Mouse (Mus musculus) layer of hippocampus, postnatal 14 days (tissue): Measurements from ENCODE around the gene Sh3rf1. TPM values are rescaled to one million over a fixed set of nuclear protein-coding genes. Genes with fewer than 3 reads are reported as not detected.
"Not testable (repeated sequence)": the region's sequence is repeated elsewhere in the genome, so short reads cannot be mapped to it uniquely, and the experiment has no call there.

ENCODE experiments used
- DNase-seq, 2 experiments: peaks; one replicate each; pipeline ENCODE4 v3.0.0; 2021 to 2022; ENCODE audit warnings: low spot score in 2 of 2, mixed read lengths in 1 of 2
- total RNA-seq, 2 experiments: library from RNA; stranded (reverse); gene quantifications; 2 replicates each; pipeline ENCODE4 v1.2.3; 2021

Gene Sh3rf1
- total RNA-seq, 2 experiments from 2014 or later: 74.7 to 78.0 TPM

DNA sequence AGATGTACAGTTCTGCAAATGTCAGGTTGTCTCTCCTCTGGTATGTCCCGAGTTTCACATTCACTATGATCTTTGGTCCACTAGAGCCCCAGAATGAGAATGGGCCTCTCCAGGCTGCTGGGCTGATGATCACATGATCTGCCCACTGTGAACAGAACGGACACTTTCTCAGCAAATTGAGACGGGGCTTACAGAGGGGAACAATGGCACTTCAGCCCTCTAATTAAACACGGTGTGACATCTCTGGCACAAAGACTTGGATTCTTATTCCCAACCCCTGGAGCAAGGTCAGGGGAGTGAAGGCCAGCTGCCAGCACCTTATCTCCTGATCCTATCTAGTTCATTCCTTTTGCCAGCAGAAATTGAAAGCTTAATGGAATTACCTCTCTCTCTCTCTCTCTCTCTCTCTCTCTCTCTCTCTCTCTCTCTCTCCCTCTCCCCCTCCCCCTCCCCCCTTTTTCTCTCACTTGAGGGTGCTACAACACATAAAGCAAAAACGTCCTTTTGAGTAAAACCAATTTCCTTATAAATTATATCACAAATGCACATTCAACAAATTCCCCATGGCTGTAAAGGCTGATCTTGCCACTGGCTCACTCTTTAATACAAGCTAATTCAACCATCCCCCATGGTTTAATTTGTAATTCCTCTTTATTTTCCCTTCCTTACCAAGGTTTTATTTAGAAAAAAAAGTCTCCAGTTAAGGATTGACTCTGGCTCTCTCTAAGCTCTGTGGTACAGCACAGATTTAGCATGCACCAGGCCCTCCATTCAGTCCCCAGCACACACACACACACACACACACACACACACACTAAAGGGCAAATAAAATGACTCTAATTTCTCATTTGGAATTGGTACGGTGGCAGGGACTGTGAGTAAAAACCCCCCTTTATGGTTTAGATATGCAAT is 179.8 kb downstream of the Sh3rf1 start:
- DNase-seq: no peak

DNA sequence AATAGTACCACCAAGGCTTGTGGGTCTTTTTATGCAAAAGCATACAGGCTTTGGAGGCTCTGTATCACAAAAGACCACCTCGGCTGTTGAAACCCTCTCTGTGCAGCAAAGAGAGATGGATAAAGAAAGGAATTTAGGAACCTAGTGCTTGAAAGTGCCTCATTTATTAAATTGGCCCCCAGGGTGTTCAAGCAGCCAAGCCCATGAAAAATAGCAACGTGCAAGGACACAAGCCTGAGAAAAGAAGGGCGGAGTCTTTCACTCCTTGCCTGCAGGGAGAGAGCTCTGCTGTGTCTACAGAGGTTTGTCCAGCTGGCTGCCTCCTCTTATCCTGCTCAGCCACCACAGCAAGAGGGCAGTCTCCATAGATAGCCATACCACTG is 180.5 kb downstream of the Sh3rf1 start:
- DNase-seq: no peak

DNA sequence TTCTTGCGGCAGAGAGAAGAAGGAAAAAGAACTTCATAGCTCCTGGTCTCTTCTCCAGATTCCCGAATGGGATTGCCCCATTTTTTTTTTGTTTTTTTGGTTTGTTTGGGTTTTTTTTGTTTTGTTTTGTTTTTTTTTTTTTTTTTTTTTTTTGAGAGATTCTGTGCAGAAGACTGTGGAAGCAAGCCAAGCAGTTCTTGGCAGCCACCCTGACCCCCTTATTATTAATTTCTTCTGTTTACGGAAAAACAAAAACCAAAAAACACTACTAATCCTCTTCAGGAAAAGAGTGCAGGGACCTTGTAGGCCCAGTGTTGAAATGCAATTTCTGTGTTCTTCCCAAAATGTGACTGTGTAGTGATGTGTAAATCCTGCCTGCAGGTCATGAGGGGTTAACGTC is 185.4 kb downstream of the Sh3rf1 start:
- no peak for DNase-seq

DNA sequence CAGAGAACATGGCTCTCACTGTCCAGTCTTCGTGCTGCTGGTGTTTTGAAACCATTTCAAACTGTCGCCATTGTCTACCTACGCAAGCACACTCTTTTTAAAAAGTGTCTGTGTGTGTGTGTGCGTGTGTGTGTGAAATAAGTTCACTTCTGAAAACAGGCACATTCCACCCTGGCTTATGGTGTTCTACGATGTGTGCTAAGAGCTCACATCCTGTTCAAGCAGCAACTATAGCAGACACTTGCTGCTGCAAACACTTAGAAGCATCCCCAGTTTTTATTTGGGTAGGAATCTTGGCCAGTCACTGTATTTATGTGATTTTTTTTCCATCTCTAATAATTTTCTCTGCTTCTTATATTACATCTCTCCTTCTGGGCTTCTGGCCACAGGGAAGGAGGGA is 186.0 kb downstream of the Sh3rf1 start:
- DNase-seq: not testable (repeated sequence)

DNA sequence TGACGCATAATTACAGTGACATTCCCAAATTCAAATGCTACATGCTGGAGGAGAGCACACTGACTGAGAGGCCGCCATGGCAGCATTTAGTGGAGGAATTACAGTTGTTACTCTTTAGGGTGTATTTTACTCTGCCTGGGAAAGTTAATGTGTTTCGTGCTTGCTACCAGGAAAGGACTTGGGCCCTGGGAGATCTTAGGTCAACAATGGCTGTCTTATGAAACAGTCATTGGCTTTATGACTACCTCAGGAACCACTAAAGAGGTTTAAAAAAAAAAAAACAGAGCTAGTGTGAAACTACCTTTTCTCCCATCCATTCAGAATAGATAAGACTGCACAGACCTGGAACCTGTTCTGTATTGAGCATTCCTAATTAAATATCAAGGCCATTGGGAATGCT is 195.8 kb downstream of the Sh3rf1 start:
- DNase-seq: no peak

DNA sequence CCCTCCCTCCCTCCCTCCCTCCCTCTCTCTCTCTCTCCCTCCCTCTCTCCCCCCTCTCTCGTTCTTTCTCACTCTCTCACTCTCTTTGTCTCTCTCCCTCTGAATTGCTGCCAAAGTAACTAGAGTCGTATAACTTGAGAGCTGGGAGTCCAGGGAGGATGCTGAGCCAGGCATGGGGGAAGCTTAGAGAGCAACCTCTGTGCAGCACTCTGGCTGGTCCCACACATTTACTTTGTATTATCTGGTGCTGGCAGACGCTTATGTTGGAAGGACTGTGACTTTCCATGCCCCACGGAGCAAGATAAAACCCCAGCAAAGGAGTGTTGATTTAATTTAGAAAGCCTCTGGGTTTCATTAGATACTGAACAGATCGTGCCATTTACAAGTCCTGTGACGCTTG is 196.5 kb downstream of the Sh3rf1 start:
- DNase-seq: no peak

DNA sequence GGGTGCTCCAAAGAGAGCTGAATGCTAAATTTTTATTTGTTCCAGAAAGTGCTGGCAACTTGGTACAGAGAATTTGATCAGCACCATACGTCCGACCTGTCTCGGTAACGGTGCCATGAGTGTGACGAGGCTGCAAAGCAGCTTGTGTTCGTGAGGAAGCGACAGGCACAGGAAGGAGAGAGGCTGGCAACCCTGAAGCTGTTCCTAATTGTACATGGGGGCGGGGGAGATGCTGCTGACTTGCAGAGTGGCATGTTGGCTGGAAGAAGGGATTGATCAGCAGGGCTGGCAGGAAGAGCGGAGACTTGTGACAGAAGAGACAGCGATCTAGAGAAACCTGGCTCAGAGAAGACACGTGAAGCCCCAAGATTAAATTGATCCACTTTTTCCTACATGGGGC is 197.9 kb downstream of the Sh3rf1 start:
- peak; percentile 55 to 84 for DNase-seq

DNA sequence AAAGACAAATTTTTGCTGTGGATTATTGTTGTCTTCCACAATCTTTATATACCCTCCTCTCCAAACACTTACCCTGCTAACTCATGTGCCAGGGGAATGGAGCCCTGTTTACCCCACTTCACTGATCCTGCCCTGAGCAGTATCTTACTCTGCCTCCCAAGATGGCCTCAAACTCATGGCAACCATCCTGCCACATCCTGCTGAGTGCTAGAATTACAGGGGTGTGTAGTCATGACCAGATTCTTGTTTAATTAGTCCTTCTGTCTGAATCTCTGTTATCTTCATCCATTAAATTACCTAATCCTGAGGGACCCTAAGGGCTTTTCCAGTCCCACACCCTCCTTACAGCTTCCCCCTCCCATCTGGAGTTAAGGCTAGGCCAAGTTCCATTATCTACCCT is 201.5 kb downstream of the Sh3rf1 start:
- no peak for DNase-seq

DNA sequence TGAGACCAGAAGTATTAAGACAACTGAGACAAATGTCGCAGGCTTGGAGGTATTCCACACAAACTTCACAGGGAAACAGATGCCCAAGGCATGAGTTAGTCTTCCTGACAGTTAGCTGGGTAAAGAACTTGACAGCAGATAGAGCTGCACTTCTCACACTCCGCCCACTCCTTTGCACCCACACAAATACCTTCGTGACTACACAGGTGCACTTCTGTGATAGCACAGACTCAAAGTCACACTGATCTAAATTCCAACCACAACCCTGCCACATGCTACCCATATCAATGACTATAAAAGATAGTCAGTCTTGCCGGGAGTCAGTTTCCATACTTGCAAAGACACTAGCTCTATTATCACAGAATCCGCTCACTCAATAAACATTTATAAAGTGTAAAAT is 202.4 kb downstream of the Sh3rf1 start:
- no peak for DNase-seq

DNA sequence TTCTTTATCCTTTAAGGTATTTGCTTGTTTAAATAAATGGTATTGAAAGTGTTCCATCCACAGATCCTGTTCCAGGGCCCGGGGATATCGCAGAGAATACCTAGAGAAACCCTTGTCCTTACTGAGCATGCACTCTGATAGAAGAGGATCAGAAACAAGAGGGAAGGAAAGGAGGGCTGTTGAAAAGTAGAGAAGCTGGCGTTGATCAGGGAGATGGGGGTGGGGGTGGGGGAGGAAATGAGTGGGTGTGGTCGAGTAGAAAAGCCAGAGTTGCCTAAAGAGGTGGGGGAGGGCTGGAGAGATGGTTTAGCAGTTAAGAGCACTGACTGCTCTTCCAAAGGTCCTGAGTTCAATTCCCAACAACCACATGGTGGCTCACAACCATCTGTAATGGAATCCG is 203.0 kb downstream of the Sh3rf1 start:
- no peak for DNase-seq

DNA sequence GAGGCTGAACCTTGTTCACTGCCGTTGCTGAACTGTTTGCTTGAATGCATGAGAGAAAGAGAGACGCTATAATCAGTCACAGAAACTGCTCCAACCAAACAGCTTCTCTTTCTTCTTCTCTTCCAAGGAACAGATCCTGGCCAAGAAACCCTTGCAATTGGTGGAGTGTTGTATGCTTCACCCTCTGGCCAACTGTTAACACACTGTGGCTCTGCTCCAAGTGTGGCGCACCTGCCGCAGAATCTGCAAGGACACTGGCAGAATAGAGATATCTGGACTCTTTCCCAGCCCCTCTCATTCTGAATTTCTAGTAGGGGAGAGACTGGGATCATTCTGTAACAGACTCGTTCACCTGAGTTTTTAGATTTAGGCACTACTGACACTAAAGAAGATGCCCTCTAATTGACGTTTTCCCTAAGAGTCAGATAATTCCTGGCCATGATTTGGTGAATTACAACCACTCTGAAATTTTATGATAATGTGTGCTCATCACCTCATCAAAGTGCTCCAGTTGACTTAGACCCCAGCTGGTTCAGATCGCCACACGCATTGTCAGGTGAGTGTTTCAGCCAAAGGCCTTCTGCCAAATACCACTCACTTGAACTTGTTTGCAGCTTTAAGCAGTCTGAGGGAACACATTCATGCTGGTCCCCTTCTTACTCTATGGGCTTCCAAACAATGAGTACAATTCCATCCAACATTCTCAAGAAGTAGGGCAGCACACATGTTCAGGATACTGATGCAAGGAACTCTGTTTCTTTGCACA is 204.4 kb downstream of the Sh3rf1 start:
- DNase-seq: no peak

DNA sequence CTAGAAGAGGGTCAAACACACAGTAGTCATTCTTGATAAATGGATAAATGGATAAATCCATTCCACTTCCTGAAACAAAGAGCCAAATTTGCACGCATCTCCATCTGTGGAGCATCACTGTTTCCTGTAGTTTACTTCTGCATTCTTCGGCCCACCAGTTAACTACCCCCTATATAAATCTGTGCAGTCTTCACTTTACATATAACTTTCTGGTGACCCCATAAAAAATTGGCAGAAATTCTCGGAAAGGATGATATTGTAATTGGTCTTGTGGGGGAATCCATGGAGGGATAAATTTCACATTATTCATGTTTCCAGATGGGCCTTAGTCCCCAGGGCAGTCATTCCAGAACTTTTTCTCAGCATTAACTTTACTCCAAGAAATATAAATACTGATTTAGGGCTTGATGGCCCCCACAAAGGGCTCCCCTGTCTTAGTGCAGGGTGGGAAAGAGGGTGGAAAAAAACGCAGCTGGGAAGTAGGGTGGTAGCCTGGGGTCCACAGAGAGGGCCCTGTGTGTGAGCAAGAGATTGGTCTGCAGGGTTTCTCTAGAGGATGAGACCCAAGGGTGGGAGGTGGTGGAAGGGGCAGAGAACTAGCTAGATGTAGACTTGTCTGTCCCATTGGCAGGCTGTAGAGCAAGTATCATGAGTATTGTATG is 205.3 kb downstream of the Sh3rf1 start:
- DNase-seq: no peak

DNA sequence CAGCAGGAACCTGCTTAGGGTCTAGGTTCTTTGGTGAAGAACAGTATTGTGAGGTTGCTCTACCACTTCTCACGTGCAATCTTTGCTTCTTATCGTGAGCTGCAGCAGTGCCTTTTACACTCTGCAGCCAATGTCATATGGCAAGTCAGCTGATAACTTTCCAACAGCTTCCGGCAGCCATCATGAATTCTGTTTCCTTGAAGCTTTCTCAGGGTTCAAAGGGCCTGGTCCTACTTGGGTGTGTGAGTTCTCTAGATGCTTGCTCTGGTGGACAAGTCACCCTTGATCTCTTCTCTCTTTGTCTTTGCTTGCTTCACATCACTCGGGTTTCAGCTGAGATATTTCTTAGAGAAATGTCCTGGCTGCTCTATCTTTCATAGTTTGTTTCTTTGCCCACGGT is 211.8 kb downstream of the Sh3rf1 start:
- no peak for DNase-seq

DNA sequence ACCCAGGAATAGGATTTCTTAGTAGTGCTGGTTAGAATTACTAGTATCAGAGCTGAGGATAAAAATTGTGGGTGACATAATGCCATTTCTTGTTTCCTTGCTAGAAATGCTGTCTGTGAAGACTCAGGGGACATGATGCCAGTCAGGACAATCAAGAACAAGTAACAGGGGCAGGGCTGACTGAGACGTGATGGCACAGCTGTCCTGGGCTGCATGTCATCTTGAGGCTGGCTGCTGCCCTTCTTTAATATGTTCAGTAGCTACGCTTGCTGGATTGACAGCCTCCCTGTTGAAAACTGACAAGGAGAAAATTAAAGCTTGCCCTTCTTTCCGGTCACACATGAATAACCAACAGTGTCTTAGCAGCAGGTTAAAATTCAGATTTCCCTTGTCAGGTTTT is 212.5 kb downstream of the Sh3rf1 start:
- no peak for DNase-seq

DNA sequence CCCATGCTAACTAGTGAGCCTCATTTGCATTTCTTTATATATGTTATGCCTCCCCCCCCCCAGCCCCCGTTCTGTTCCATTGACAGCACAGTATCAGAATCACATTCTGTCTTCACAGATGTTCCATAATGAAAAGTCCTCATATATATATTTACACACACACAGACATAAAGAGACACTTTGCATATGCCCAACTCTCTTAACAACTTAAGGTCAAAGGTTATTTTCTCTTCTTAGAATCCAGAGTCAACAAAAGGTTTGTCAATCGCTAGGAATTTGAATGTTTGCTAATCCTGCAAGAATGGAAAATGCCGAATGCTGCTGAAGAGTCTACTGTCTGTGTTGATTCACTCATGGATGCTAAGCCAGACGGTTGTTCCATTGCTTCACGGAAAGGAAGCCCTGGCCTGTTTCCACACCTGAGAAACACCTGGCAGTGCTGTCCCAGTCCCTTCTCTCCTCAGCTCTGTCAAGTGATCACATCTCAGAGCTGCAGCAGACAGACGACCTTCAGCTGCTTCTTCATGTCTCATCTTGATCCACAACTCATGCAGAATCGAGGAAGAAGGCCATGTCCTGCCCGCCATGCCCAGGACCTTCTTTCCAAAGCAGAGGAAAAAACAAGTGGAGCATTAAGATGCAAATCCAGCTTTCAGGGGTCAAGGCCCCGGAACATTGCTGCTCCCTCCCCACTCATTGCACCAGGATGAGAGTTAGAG is 213.1 kb downstream of the Sh3rf1 start:
- DNase-seq: no peak

DNA sequence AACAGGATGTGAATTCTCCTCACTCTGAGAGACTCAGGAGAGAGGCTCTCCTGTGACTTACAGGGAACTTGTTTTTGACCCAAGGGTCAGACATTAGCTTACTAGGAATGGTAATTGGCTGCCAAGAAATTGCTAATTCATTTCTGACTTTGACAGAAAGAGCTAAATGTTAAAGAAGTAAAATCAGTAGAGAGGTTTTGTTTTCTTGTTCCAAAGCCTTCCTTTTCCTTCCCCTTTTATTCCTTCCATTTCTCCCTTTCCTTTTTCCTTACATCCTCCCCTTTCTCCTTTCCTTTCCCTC is 213.6 kb downstream of the Sh3rf1 start:
- DNase-seq: no peak

DNA sequence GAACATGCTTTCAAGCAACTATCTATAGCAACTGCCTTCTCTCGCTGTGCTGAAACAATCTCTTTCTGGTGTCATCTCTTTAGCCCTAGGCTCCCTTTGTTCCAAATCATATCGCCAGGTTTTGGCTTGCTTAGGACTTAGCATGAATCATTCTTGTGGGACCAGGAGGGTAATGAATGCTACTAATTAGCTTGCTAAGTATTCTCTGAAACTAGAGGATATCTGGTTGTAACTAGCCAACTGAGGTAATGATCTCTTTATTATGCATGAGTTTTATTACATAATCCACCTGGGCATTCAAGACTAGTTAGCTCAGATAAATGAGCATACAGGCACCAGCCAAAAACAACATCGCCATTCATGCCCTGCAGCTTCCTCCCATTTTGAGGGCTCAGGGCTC is 219.3 kb downstream of the Sh3rf1 start:
- no peak for DNase-seq

DNA sequence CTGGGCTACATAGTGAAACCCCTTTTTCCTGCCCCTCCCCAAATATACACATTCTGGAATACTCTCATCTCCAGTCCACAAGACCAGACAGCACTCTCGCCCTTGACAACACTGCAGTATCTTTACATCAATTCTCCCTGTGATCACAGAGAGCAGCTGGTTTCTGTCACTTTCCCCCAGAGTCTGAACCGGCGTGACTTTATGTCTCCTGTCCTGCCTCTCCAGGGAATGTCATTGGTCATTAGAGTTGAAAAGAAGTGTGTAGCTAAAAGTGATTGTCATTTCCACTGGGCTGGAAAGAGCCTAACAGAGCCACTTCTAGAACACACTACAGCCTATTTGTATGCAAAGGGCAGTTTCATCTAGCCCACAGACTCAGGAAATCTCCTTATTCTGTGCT is 220.7 kb downstream of the Sh3rf1 start:
- no peak for DNase-seq
